Mouse (Mus musculus) erythroblast, embryonic 14.5 days (primary cell): ENCODE data around the gene Selenon.

ENCODE experiments used
- GATA1 ChIP-seq: IDR thresholded peaks from 2 replicates; pipeline ENCODE4 v1.6.1; 2012; ENCODE audit warnings: low read length, inconsistent platforms, mixed read lengths
- TAL1 ChIP-seq: IDR thresholded peaks from 3 replicates; pipeline ENCODE4 v1.6.1; 2012; ENCODE audit warnings: low read length, inconsistent platforms, mixed read lengths

DNA sequence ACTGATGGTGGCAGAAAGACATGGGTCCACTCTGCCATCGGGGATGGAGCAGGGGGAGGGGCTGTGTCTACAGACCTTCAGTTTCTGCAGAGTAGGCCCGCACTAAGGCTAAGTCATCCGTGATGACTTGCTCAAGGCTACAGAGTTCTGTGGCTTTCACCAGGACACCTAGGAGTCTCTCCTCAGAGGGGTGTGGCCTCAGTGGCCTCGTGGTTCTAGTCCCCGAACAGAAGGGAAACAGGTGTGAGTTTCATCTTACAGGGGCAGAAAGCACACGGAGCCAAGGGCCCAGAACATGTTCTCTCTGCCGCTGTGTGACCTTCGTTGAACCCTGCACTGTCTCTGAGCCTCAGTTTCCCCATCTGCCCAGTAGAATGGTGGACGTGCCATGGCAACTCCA, 36.3 kb upstream of the Selenon start:
- no peak for TF ChIP-seq TAL1
- TF ChIP-seq GATA1: no peak
